Mouse (Mus musculus) olfactory bulb, adult 2 months (tissue): Measurements from ENCODE around the gene Olfr1315-ps1.

ENCODE experiments used
- CTCF ChIP-seq: fragments of 200-500 bp; IDR thresholded peaks from 2 replicates; pipeline ENCODE4 v1.5.1; 2012; ENCODE audit warnings: low read depth, mild to moderate bottlenecking, low read length, moderate library complexity; ENCODE audit not compliant: insufficient read depth
- POLR2A ChIP-seq: fragments of 200-500 bp; IDR thresholded peaks from 2 replicates; pipeline ENCODE4 v1.6.1; 2012; ENCODE audit warnings: mild to moderate bottlenecking, low read depth, low read length, moderate library complexity; ENCODE audit not compliant: insufficient read depth

DNA sequence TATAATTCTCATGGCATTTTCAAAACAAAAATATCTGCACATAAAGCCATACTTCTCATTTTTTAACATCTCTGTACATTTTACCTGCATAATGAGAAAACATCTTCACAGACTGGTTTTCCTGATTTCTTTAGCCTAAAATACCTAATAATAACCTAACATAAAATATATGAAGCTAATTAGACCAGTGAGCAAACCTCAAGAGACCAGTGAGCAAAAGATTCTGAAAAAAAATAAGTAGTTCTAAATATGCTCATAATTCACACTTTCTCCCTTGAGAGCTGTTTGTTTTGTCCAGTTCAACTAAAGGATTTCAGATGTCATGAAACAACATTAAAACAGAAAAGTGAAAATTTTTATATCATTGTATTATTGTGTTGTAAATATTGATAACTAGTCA is 18.6 kb downstream of the Olfr1315-ps1 start, which contains the start of gene Olfr1314:
- no peak for TF ChIP-seq CTCF
- no peak for TF ChIP-seq POLR2A
